Mouse (Mus musculus) B cell, adult 62 days (primary cell): Measurements from ENCODE around the gene Itih1. TPM values are rescaled to one million over a fixed set of nuclear protein-coding genes. Genes with fewer than 3 reads are reported as not detected.

Source experiments
- total RNA-seq: library from RNA; stranded (reverse); gene quantifications from 4 replicates; pipeline ENCODE4 v1.2.4, GENCODE M21; 2023

Itih1 gene
- total RNA-seq = not detected in 4 replicates

GRCm38 (mm10) chr14:30943038-30943437 is at the start of gene Itih1:
TSS of gene Itih1 (minus strand) at chr14:30943289.

GRCm38 (mm10) chr14:30951154-30951825 is 8.2 kb upstream of the Itih1 start, which contains the start of gene Nek4:
TSS of gene Nek4 (plus strand) at chr14:30951377.

DNA sequence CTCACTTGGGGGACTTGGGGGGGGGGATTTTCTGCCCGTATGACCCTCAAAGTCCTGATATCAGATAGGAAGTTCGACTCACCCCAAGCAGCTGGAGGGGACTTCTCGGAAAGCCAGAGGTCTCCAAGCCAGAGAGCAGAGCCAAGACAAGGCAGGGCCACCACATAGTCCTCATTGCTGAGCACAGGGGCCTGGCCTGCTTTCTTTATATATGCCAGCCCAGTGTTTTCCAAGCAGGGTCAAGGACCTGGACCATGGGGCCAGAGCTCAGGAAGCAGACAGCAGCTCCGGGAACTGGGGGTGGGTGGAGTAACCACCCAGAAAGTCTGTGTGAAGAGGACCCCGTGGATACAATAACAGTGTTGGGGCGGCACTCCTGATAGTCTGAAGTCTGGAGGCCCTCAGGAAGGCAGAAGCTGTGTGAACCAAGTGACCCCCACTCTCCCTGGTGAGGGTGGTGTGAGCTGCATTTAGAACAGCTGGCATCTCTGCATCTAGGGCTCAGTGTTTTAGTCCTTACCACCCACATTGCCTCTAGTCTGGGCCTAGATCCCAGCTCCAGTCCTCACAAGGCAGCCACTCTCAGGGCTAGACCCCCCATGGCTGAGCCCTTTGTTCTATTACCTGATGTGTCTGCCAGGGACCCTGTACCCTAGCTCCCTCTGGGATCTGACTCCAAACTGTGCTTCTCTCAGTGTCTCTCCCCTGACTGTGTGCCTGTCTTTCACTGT is 19.5 kb downstream of the Itih1 start, which contains the start of gene Itih3:
Gene Itih3 (minus strand): TSS at position 386 of the 731 bp plus-strand sequence.

DNA sequence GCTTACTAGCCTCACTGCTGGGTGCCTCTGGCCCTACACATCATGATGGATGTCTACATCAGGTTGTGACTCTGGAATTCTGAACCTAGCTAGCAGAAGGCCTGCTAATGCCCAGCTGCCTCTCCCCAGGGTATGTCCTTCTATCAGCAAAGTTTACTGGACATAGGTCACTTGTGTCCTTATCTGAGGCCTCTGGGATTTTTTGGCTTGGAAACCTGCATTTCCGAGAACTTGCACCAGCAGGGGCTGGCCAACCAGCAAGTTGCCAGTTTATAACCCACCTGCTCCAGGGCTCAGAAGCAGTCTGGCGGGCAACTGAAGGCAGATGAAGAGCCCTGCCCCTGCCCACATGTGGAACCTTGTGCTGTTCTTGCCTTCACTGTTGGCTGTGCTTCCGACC is 56.9 kb downstream of the Itih1 start, which contains the start of gene Itih4:
Gene Itih4 (plus strand): TSS at position 273 of the 400 bp plus-strand sequence.

Other genes with a start within 250 kb of the Itih1 start
- 18.1 to 23.2 TPM (median 21.2 TPM) in 4 replicates for gene Sfmbt1, start 228.4 kb downstream of the Itih1 start, total RNA-seq
- 15.7 to 21.0 TPM (median 17.2 TPM) in 4 replicates for gene Tmem110, start 117.7 kb downstream of the Itih1 start, total RNA-seq
- gene Mustn1, start 64.1 kb downstream of the Itih1 start, total RNA-seq = 2.1 to 2.7 TPM (median 2.5 TPM) in 4 replicates
- gene Itih4, start 56.8 kb downstream of the Itih1 start, total RNA-seq = 0.26 to 1.0 TPM (median 0.48 TPM) in 4 replicates
- not detected in 4 replicates for gene Itih3, start 19.5 kb downstream of the Itih1 start, total RNA-seq
- gene Nek4, start 8.1 kb upstream of the Itih1 start, total RNA-seq = 5.3 to 9.2 TPM (median 6.0 TPM) in 4 replicates
- 9.7 to 15.3 TPM (median 11.5 TPM) in 4 replicates for gene Glt8d1, start 58.1 kb upstream of the Itih1 start, total RNA-seq
- 67.8 to 75.3 TPM (median 71.6 TPM) in 4 replicates for gene Spcs1, start 58.4 kb upstream of the Itih1 start, total RNA-seq
- gene Pbrm1, start 75.8 kb upstream of the Itih1 start, total RNA-seq = 76.6 to 84.3 TPM (median 79.4 TPM) in 4 replicates
- 451 to 493 TPM (median 486 TPM) in 4 replicates for gene Gnl3, start 75.9 kb upstream of the Itih1 start, total RNA-seq
- 15.9 to 25.8 TPM (median 17.4 TPM) in 4 replicates for gene Smim4, start 185.7 kb upstream of the Itih1 start, total RNA-seq
- 0.80 to 1.7 TPM (median 1.5 TPM) in 4 replicates for gene Nt5dc2, start 187.8 kb upstream of the Itih1 start, total RNA-seq
- gene Stab1, start 225.4 kb upstream of the Itih1 start, total RNA-seq = 0.33 to 2.9 TPM (median 0.94 TPM) in 3 of 4 replicates, not detected in the other